Mouse (Mus musculus): ENCODE measurements around the gene Cntnap5a.

Gene Cntnap5a

GRCm38 (mm10) chr1:116366171-116366570 lies 681.6 kb downstream of the Cntnap5a start:
- no peak for DNase-seq (ENCODE audit: low read depth, low spot score)

- no peak for DNase-seq (ENCODE audit: low read depth, low spot score)
These were observed 682.2 kb downstream of the Cntnap5a start for GRCm38 (mm10) chr1:116366806-116367205.

- no peak for DNase-seq (ENCODE audit: low read depth, low spot score)
These were observed 683.0 kb downstream of the Cntnap5a start for GRCm38 (mm10) chr1:116367572-116367971.

DNA sequence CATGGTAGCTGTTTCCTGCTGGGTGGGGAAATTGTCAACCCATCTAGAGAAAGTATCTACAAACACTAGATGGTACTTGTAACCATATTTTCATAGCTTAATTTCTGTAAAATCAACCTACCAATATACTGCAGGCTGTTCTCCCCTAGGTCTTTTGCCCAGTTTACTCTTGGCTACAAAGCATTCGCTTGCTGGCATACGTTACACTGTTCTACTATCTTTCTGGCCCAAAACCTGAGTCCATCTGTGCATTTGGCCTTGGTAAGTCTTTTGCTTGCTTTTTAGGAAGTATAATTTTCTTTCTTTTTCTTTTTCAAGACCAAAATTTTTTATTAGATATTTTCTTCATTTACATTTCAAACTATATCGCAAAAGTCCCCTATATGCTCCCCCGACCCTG lies 686.3 kb downstream of the Cntnap5a start:
- DNase-seq (ENCODE audit: low read depth, low spot score) = no peak

- no peak for DNase-seq (ENCODE audit: low read depth, low spot score)
These were observed 689.0 kb downstream of the Cntnap5a start for GRCm38 (mm10) chr1:116373551-116373950.

DNA sequence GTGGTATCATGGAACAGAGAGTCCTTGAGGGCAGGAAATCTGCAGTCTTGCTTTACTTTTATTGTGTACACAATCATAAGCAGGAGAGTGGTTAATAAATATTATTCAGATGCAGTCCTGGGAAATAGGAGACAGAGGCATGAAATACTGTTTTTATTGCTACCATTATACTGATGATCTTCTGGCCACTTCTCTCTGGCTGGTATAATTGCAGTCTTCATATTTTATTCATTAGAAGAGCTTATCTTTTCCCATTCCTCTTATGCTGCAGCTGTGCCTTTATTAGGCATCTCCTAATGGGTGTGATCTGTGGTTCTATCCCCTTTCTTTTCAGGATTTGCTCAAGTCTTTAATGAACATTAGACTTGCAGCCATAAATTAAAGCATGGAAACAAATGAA lies 707.8 kb downstream of the Cntnap5a start:
- no peak for DNase-seq (ENCODE audit: low read depth, low spot score)

- no peak for DNase-seq (ENCODE audit: low read depth, low spot score)
These were observed 717.6 kb downstream of the Cntnap5a start for GRCm38 (mm10) chr1:116401996-116402656.

DNA sequence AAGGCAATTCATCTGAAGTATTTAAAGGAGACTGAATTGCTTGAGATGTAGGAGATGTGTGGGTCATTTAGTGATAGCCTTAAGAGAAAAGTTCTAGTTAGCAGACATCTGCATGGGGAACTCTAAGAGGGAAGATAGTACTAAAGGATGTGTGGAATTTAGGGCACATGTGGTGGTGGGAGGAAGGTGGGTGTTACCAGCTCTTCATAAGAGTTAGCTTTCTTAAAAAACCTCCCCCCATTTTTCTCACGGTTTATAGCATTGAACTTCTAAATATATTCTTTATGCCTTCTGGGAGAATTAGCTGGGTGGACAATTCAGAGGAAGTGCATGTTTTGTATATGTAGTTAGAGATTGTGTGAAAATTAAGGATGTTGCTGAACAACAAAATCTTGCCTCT lies 725.3 kb downstream of the Cntnap5a start:
- no peak for DNase-seq (ENCODE audit: low read depth, low spot score)

- no peak for DNase-seq (ENCODE audit: low read depth, low spot score)
These were observed 743.8 kb downstream of the Cntnap5a start for GRCm38 (mm10) chr1:116428396-116428795.

DNA sequence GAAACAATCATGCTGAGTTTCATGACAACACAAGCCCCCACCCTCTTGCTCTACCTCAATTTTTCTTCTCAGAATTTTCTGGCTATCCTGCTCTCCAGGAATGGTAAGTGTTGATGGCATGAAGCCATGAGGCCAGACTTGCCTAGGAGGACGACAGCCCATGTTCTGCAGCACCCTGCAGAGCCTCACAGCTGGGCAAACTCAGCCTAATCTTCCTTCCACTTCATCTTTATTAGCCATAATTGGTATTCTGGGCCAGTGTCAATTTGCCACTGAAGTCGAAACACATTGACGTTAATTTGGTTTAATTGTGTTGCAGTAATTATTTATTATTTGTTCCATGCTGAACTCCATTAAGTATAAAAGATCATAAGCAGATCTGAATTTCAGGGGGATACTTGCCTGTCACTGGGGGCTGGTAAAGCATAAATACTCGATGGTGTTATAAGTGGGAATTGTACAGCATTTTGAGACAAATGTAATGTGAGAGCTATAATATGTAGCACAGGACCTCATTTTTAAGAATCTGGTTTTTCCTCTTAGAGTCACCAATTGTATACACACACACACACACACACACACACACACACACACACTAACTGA lies 770.7 kb downstream of the Cntnap5a start:
- DNase-seq (ENCODE audit: low read depth, low spot score) = no peak

DNA sequence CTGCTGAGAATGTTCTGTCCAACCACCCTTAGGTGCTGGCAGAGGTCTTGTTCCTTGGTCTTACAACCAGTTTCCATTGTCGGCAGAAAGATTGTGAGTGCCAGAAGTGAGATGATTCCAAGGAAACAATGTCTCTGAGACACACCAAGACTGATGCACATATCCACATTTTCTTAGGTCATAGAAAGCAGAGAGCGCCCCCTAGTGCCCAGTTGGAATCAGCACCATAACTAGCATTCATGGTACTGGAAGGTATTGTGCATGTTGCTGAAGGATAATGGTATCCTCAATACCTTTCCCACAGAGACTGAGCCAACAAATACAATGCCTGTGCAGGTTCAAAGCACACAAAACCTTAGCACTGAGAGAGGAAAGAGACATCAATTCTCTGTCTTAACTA lies 793.1 kb downstream of the Cntnap5a start:
- DNase-seq (ENCODE audit: low read depth, low spot score) = no peak

GRCm38 (mm10) chr1:116488780-116489569 lies 804.4 kb downstream of the Cntnap5a start:
- no peak for DNase-seq (ENCODE audit: low read depth, low spot score)

DNA sequence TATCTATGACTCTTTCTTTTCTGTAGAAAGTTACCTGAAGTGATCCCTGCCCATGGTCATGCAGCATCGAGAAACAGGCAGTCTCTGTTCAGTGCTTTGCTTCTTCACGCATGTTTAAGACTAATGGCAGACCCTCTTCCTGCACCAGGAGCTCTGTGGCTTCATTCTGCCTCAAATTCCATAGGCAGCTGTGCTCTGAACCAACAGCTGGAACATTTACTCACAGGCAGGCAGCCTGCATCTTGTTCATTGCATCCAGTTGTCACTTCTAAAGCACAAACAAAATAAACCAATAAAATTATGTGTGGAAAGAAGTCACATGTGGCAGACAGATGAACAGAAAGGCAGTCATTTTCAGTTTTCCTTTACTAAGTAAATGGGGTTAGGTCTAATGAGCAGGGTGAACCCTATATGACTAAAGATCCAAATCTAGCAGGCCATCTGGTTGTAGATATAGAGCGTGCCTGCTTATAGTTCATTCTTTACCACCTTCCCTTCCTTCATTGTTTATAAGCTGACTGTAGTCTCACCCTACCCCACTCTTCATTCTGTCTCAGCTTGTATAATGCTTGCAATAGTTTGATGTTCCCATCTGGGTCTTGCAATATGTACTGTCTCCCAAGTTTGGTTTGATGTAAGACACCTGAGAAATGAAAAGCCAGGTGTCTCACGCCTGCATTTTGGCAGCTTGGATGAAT lies 893.6 kb downstream of the Cntnap5a start:
- no peak for DNase-seq (ENCODE audit: low read depth, low spot score)

- DNase-seq (ENCODE audit: low read depth, low spot score) = no peak
These were observed 931.7 kb downstream of the Cntnap5a start for GRCm38 (mm10) chr1:116616272-116616671.
